Comparison of ENCODE assay signal across 20 mouse cellular contexts in the genomic region with DNA sequence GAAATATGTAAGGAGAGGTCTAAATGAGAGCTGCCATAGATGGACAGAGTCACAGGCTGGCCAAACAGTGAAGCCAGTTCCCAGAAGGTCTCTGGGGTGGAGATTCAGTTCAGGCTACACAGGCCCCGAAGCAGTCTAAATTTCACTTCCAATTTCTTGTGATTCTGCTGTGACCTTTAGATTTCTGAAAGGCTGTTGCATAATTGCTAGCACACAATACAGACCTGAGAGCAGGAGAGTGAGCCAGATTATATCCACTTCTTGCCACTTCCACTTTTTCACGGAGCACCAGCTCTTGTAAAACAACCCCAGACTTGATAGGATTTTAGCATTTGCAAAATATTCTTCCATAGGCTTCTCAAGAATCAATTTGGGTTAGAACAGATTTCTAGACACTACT.
DNase-seq lines count a peak whose midpoint lies in the region; ATAC-seq and TF ChIP-seq lines count a peak whose summit lies in the region.
"Had no signal": no experiment of that assay in that cellular context is flagged by ENCODE, and none has a peak within 500 bp of the region (broad histone marks: within the 10 kb centered on the region; RNA-seq: fewer than 3 reads in every experiment).

No protein-coding gene starts in this region.

- DNase-seq in adrenal gland, adult 2 months, result peak; percentile 2
- DNase-seq in adrenal gland, postnatal 4 days (ENCODE audit: low spot score in 2 of 2), result no peak
- DNase-seq in liver, adult 2 months (ENCODE audit: extremely low read depth, low read depth, low spot score), result peak; percentile 64
- no peak for DNase-seq in hindbrain, embryonic 10.5 days (ENCODE audit: low spot score)
- DNase-seq in thymus, postnatal 10 days (ENCODE audit: low spot score in 2 of 2), result no peak
- DNase-seq: cerebellum, adult 9-10 months; forebrain, postnatal 0 days; gastrocnemius, postnatal 14 days; kidney, adult 11 months; kidney, postnatal 4 days; lung, postnatal 10 days; midbrain, embryonic 14.5 days; thymus, postnatal 36 days had no signal

- H3K4me3 ChIP-seq in liver, adult 2 months (ENCODE audit: insufficient read depth, low read depth, low read length), result no peak overlapping the region
- no peak overlapping the region for H3K4me3 ChIP-seq in liver, embryonic 12.5 days
- H3K4me3 ChIP-seq in hindbrain, embryonic 10.5 days, result no peak overlapping the region
- H3K4me3 ChIP-seq: limb, embryonic 15.5 days; myocyte; neural tube, embryonic 13.5 days; stomach, embryonic 15.5 days had no signal

- H3K27me3 ChIP-seq in liver, adult 2 months (ENCODE audit: control insufficient read depth, insufficient read depth, low read length), result no peaks in the 10 kb centered on the region
- no peaks in the 10 kb centered on the region for H3K27me3 ChIP-seq in liver, embryonic 12.5 days (replicated peaks)
- H3K27me3 ChIP-seq in hindbrain, embryonic 10.5 days (ENCODE audit: insufficient read depth, poor library complexity, severe bottlenecking), result no peaks in the 10 kb centered on the region
- H3K27me3 ChIP-seq: limb, embryonic 15.5 days; neural tube, embryonic 13.5 days; stomach, embryonic 15.5 days had no signal

- no peak overlapping the region for H3K27ac ChIP-seq in liver, adult 2 months (replicated peaks; ENCODE audit: insufficient read depth, low read depth, low read length)
- no peak overlapping the region for H3K27ac ChIP-seq in liver, embryonic 12.5 days
- no peak overlapping the region for H3K27ac ChIP-seq in hindbrain, embryonic 10.5 days
- H3K27ac ChIP-seq: limb, embryonic 15.5 days; neural tube, embryonic 13.5 days; stomach, embryonic 15.5 days had no signal

- no peak for TF ChIP-seq POLR2A in liver, adult 2 months (IDR thresholded peaks at IDR 0.05; ENCODE audit: extremely low read depth, insufficient read depth, low read length)

- no peaks in the 10 kb centered on the region for H3K36me3 ChIP-seq in liver, adult 2 months (ENCODE audit: control insufficient read depth, insufficient read depth, low read length)
- H3K36me3 ChIP-seq in liver, embryonic 12.5 days, result no peaks in the 10 kb centered on the region
- H3K36me3 ChIP-seq in hindbrain, embryonic 10.5 days, result no peaks in the 10 kb centered on the region
- H3K36me3 ChIP-seq: limb, embryonic 15.5 days; neural tube, embryonic 13.5 days; stomach, embryonic 15.5 days had no signal

- H3K4me2 ChIP-seq in liver, embryonic 12.5 days, result no peak overlapping the region
- H3K4me2 ChIP-seq: limb, embryonic 15.5 days; neural tube, embryonic 13.5 days; stomach, embryonic 15.5 days had no signal

- H3K4me1 ChIP-seq in liver, adult 2 months (ENCODE audit: control insufficient read depth, insufficient read depth, low read length), result no peaks in the 10 kb centered on the region
- H3K4me1 ChIP-seq in liver, embryonic 12.5 days, result no peaks in the 10 kb centered on the region
- no peaks in the 10 kb centered on the region for H3K4me1 ChIP-seq in hindbrain, embryonic 10.5 days (replicated peaks)
- H3K4me1 ChIP-seq: limb, embryonic 15.5 days; neural tube, embryonic 13.5 days; stomach, embryonic 15.5 days had no signal

- H3K79me2 ChIP-seq in liver, adult 2 months (ENCODE audit: control insufficient read depth, insufficient read depth, low read length), result no peaks in the 10 kb centered on the region

- ATAC-seq in liver, embryonic 12.5 days, result no peak
- ATAC-seq in granulocyte monocyte progenitor cell, adult 5-6 weeks (replicated peaks; ENCODE audit: poor library complexity, severe bottlenecking), result peak; percentile 74
- ATAC-seq: forebrain, postnatal 0 days; hindbrain, embryonic 16.5 days had no signal

- H3K9me3 ChIP-seq in liver, embryonic 12.5 days (replicated peaks), result no peaks in the 10 kb centered on the region
- no peaks in the 10 kb centered on the region for H3K9me3 ChIP-seq in hindbrain, embryonic 10.5 days
- H3K9me3 ChIP-seq: limb, embryonic 15.5 days; neural tube, embryonic 13.5 days; stomach, embryonic 15.5 days had no signal

- H3K9ac ChIP-seq in liver, adult 2 months (ENCODE audit: low read depth, low read length), result no peak overlapping the region
- no peak overlapping the region for H3K9ac ChIP-seq in liver, embryonic 12.5 days
- H3K9ac ChIP-seq: forebrain, postnatal 0 days; limb, embryonic 15.5 days; neural tube, embryonic 13.5 days; stomach, embryonic 15.5 days had no signal

- TF ChIP-seq CTCF in liver, adult 2 months (IDR thresholded peaks at IDR 0.05; ENCODE audit: low read depth, low read length), result no peak

- 24% methylated on average over 2 of the region's 2 CpGs for WGBS in liver, adult 2 months
- 28% methylated on average over 2 of the region's 2 CpGs for WGBS in liver, embryonic 12.5 days (ENCODE audit: insufficient replicate concordance)
- 83% methylated on average over 2 of the region's 2 CpGs for WGBS in hindbrain, embryonic 10.5 days

Comparison
In these comparisons a context has a peak if more than half of its experiments do, and no peak if none do; other contexts are left out.
1. DNase-seq: peak in adrenal gland, adult 2 months (single experiment) and liver, adult 2 months (single experiment); none in adrenal gland, postnatal 4 days (0 of 2), hindbrain, embryonic 10.5 days (single experiment) and thymus, postnatal 10 days (0 of 2).